10 mouse cellular contexts compared by ENCODE assay signal in genomic region chr16:17768834-17769233, GRCm38 (mm10). TPM values are rescaled to one million over a fixed set of nuclear protein-coding genes. Genes with fewer than 3 reads are reported as not detected.
A peak's percentile ranks its signal among the peaks of the same experiment; 100 is the strongest.
DNase-seq lines count a peak whose midpoint lies in the region; ATAC-seq and TF ChIP-seq lines count a peak whose summit lies in the region.
"Had no signal": no experiment of that assay in that cellular context is flagged by ENCODE, and none has a peak within 500 bp of the region (broad histone marks: within the 10 kb centered on the region; RNA-seq: fewer than 3 reads in every experiment).

No protein-coding gene starts in this region.

- peak; percentile 78 for ATAC-seq in liver, embryonic 15.5 days (ENCODE audit: insufficient read depth)
- ATAC-seq: hindbrain, embryonic 16.5 days had no signal

- 0 out of 2 replicates have a peak overlapping the region, but pooled peaks have one; percentile 3 for H3K4me2 ChIP-seq in liver, embryonic 15.5 days
- H3K4me2 ChIP-seq: lung, embryonic 15.5 days had no signal

- no peak overlapping the region for H3K4me3 ChIP-seq in gastrocnemius, adult 2 months
- no peak overlapping the region for H3K4me3 ChIP-seq in liver, embryonic 15.5 days (replicated peaks)
- H3K4me3 ChIP-seq: lung, embryonic 15.5 days had no signal

- intact Hi-C loops in gastrocnemius, adult 2 months (cut with DNase I), result no loop called here

- 53% methylated on average over 7 of the region's 7 CpGs for WGBS in liver, embryonic 15.5 days (ENCODE audit: insufficient replicate concordance)

- H3K36me3 ChIP-seq in liver, embryonic 15.5 days (replicated peaks), result peaks cover 10% of the 10 kb centered on the region

- H3K27ac ChIP-seq in gastrocnemius, adult 2 months, result peak overlapping the region; percentile 24; the same call in 1 of the 2 replicates
- peak overlapping the region; percentile 72 for H3K27ac ChIP-seq in liver, embryonic 15.5 days (replicated peaks)
- H3K27ac ChIP-seq: lung, embryonic 15.5 days had no signal

- H3K27me3 ChIP-seq in liver, embryonic 15.5 days, result no peaks in the 10 kb centered on the region
- H3K27me3 ChIP-seq: lung, embryonic 15.5 days had no signal

- peaks cover 24% of the 10 kb centered on the region for H3K4me1 ChIP-seq in liver, embryonic 15.5 days (replicated peaks)

- peak; percentile 48 for DNase-seq in gastrocnemius, adult 2 months
- no peak for DNase-seq in gastrocnemius, postnatal 4 days (ENCODE audit: low spot score in 2 of 2)
- DNase-seq in adrenal gland, postnatal 25 days, result peak; percentile 37
- DNase-seq in heart, adult 8-10 months (ENCODE audit: low spot score), result peak; percentile 70
- no peak for DNase-seq in embryo, embryonic 10.5 days (ENCODE audit: low spot score)
- no peak for DNase-seq in urinary bladder, adult 18-20 months (ENCODE audit: low spot score in 2 of 2)
- no peak for DNase-seq in lung, postnatal 36 days

- no peak overlapping the region for H3K9ac ChIP-seq in liver, embryonic 15.5 days
- H3K9ac ChIP-seq: lung, embryonic 15.5 days had no signal

- no peaks in the 10 kb centered on the region for H3K9me3 ChIP-seq in liver, embryonic 15.5 days (replicated peaks)
- H3K9me3 ChIP-seq: lung, embryonic 15.5 days had no signal

- TF ChIP-seq CTCF in gastrocnemius, adult 2 months (IDR thresholded peaks at IDR 0.05), result no peak

RNA-seq across cellular contexts. Expression of gene Klhl22, which starts 9.4 kb away (rescaled TPM):
- total RNA-seq in gastrocnemius, adult 2 months (2021), result 10 to 100 TPM; 20.5 to 23.6 TPM
- total RNA-seq in gastrocnemius, postnatal 4 days (2021), result 10 to 100 TPM; 56.9 to 60.4 TPM
- total RNA-seq in adrenal gland, postnatal 25 days (2021), result 32.3 and 49.0 TPM in 2 replicates
- total RNA-seq in heart, adult 8-10 months (2022), result 10 to 100 TPM; 18.8 to 23.0 (median 19.4) TPM
- 13.0 and 14.3 TPM in 2 replicates for polyA plus RNA-seq in liver, embryonic 15.5 days (2015; fragmentation: Nextera tagmentation; extraction: Ambion mirVana)

RNA-seq across cellular contexts. Expression of gene Scarf2, which starts 28.2 kb away (rescaled TPM):
- 1 to 10 TPM; 3.6 to 5.2 TPM for total RNA-seq in gastrocnemius, adult 2 months (2021)
- total RNA-seq in gastrocnemius, postnatal 4 days (2021), result 10 to 100 TPM; 33.7 to 37.3 TPM
- total RNA-seq in adrenal gland, postnatal 25 days (2021), result 8.6 and 8.7 TPM in 2 replicates
- total RNA-seq in heart, adult 8-10 months (2022), result 1 to 10 TPM; 3.3 to 5.2 (median 4.4) TPM
- 1.0 and 1.8 TPM in 2 replicates for polyA plus RNA-seq in liver, embryonic 15.5 days (2015; fragmentation: Nextera tagmentation; extraction: Ambion mirVana)

RNA-seq across cellular contexts. Expression of gene Med15, which starts 36.1 kb away (rescaled TPM):
- total RNA-seq in gastrocnemius, adult 2 months (2021), result 10 to 100 TPM; 20.2 to 20.5 TPM
- 10 to 100 TPM; 36.9 to 46.9 TPM for total RNA-seq in gastrocnemius, postnatal 4 days (2021)
- total RNA-seq in adrenal gland, postnatal 25 days (2021), result 74.8 and 76.0 TPM in 2 replicates
- total RNA-seq in heart, adult 8-10 months (2022), result 10 to 100 TPM; 22.3 to 27.2 (median 23.0) TPM
- 15.9 and 17.1 TPM in 2 replicates for polyA plus RNA-seq in liver, embryonic 15.5 days (2015; fragmentation: Nextera tagmentation; extraction: Ambion mirVana)

Comparison
In these comparisons a context has a peak if more than half of its experiments do, and no peak if none do; other contexts are left out.
1. DNase-seq: peak in gastrocnemius, adult 2 months (single experiment), adrenal gland, postnatal 25 days (single experiment) and heart, adult 8-10 months (single experiment); none in gastrocnemius, postnatal 4 days (0 of 2), embryo, embryonic 10.5 days (single experiment), urinary bladder, adult 18-20 months (0 of 2) and lung, postnatal 36 days (single experiment).